Mouse (Mus musculus) CH12.LX (cell line): ENCODE measurements around the gene Galnt18.

Experiments used
- CTCF ChIP-seq, 2 experiments: IDR thresholded peaks in 1 of 2; conservative IDR thresholded peaks in 1 of 2; 2 replicates each; pipeline ENCODE4 v1.5.1; 2011 to 2012; ENCODE audit warnings: low read depth in 2 of 2, low read length in 2 of 2, improper control_type of control experiment in 1 of 2, inconsistent platforms in 1 of 2, mild to moderate bottlenecking in 1 of 2, moderate library complexity in 1 of 2
- NRF1 ChIP-seq: IDR thresholded peaks from 2 replicates; pipeline ENCODE4 v1.6.1; 2014; ENCODE audit warnings: low read depth, mild to moderate bottlenecking, inconsistent platforms, low read length, improper control_type of control experiment, moderate library complexity
- ZNF384 ChIP-seq: IDR thresholded peaks from 2 replicates; pipeline ENCODE4 v1.6.1; 2012; ENCODE audit warnings: low read depth, low read length, improper control_type of control experiment, inconsistent platforms

- TF ChIP-seq CTCF (conservative IDR thresholded peaks at IDR 0.05 in 1 of 2, IDR thresholded peaks at IDR 0.05 in 1 of 2; ENCODE audit: low read depth in 2 of 2, low read length in 2 of 2) (no peak), ZNF384 (no peak), NRF1 (no peak)
Observed at GRCm38 (mm10) chr7:111483321-111483720, 296.5 kb downstream of the Galnt18 start.
